Mouse (Mus musculus) MEL (cell line): Measurements from ENCODE around the gene Zyg11b. TPM values are rescaled to one million over a fixed set of nuclear protein-coding genes. Genes with fewer than 3 reads are reported as not detected.

Experiments
- DNase-seq: peaks from one replicate; pipeline ENCODE4 v3.0.0; 2011; ENCODE audit warnings: low read depth, low spot score
- H3K27ac ChIP-seq: 2 replicates; pipeline ENCODE4 v1.5.1; 2012; ENCODE audit warnings: low read depth, mild to moderate bottlenecking, control low read depth, low read length, moderate library complexity; ENCODE audit not compliant: control insufficient read depth
- H3K27me3 ChIP-seq, 2 experiments: fragments of 150-350 bp in 1 of 2; sonication (generic) in 1 of 2; 2 replicates each; pipeline ENCODE4 v1.6.1; 2012; ENCODE audit warnings: low read length in 2 of 2, mild to moderate bottlenecking in 2 of 2, improper control_type of control experiment in 1 of 2, moderate library complexity in 1 of 2; ENCODE audit not compliant: insufficient read depth in 2 of 2, control insufficient read depth in 1 of 2
- H3K36me3 ChIP-seq, 2 experiments: 2 replicates each; pipeline ENCODE4 v1.6.1; 2012 to 2014; ENCODE audit warnings: low read length in 2 of 2, improper control_type of control experiment in 1 of 2, inconsistent platforms in 1 of 2, mild to moderate bottlenecking in 1 of 2; ENCODE audit not compliant: insufficient read depth in 2 of 2, control insufficient read depth in 1 of 2
- H3K4me1 ChIP-seq, 2 experiments: fragments of 150-350 bp in 1 of 2; sonication (generic) in 1 of 2; 2 replicates each; pipeline ENCODE4 v1.6.1; 2012; ENCODE audit warnings: low read length in 2 of 2, improper control_type of control experiment in 1 of 2, mild to moderate bottlenecking in 1 of 2; ENCODE audit not compliant: insufficient read depth in 2 of 2, control insufficient read depth in 1 of 2
- H3K4me3 ChIP-seq, 2 experiments: fragments of 150-350 bp in 1 of 2; sonication (generic) in 1 of 2; 2 replicates each; pipeline ENCODE4 v1.5.1; 2012; ENCODE audit warnings: low read depth in 2 of 2, low read length in 2 of 2, mild to moderate bottlenecking in 2 of 2, moderate library complexity in 2 of 2, control low read depth in 1 of 2, improper control_type of control experiment in 1 of 2; ENCODE audit not compliant: control insufficient read depth in 1 of 2, insufficient read depth in 1 of 2
- H3K79me2 ChIP-seq: 2 replicates; pipeline ENCODE4 v1.6.1; 2012; ENCODE audit warnings: mild to moderate bottlenecking, low read length, moderate library complexity; ENCODE audit not compliant: control insufficient read depth, poor library complexity, insufficient read depth
- H3K9ac ChIP-seq: 2 replicates; pipeline ENCODE4 v1.6.1; 2012; ENCODE audit warnings: low read depth, mild to moderate bottlenecking, control low read depth, low read length, moderate library complexity; ENCODE audit not compliant: control insufficient read depth, poor library complexity, severe bottlenecking
- H3K9me3 ChIP-seq: fragments of 150-350 bp; sonication (generic); replicated peaks from 2 replicates; pipeline ENCODE4 v1.6.1; 2012; ENCODE audit warnings: mild to moderate bottlenecking, low read length, improper control_type of control experiment, moderate library complexity; ENCODE audit not compliant: insufficient read depth
- BHLHE40 ChIP-seq: IDR thresholded peaks from 2 replicates; pipeline ENCODE4 v1.6.1; 2012; ENCODE audit warnings: low read depth, mild to moderate bottlenecking, inconsistent platforms, low read length, improper control_type of control experiment, borderline replicate concordance
- CHD2 ChIP-seq: IDR thresholded peaks from 2 replicates; pipeline ENCODE4 v1.6.1; 2011; ENCODE audit warnings: low read length, improper control_type of control experiment
- CTCF ChIP-seq, 3 experiments: IDR thresholded peaks in 2 of 3; conservative IDR thresholded peaks in 1 of 3; 2 replicates each; pipeline ENCODE4 v1.5.1; 2011 to 2012; ENCODE audit warnings: low read length in 3 of 3, low read depth in 2 of 3, mild to moderate bottlenecking in 2 of 3, improper control_type of control experiment in 1 of 3, inconsistent platforms in 1 of 3, mixed read lengths in 1 of 3, moderate library complexity in 1 of 3; ENCODE audit not compliant: control insufficient read depth in 1 of 3, insufficient read depth in 1 of 3, poor library complexity in 1 of 3, severe bottlenecking in 1 of 3
- E2F4 ChIP-seq: IDR thresholded peaks from 2 replicates; pipeline ENCODE4 v1.6.1; 2011; ENCODE audit warnings: low read depth, low read length, improper control_type of control experiment, borderline replicate concordance
- EP300 ChIP-seq, 2 experiments: IDR thresholded peaks; 2 replicates each; pipeline ENCODE4 v1.6.1; 2011; ENCODE audit warnings: improper control_type of control experiment in 2 of 2, low read length in 2 of 2, low read depth in 1 of 2, mild to moderate bottlenecking in 1 of 2
- ETS1 ChIP-seq: IDR thresholded peaks from 2 replicates; pipeline ENCODE4 v1.6.1; 2012; ENCODE audit warnings: low read depth, mild to moderate bottlenecking, inconsistent platforms, low read length, improper control_type of control experiment, moderate library complexity
- GABPA ChIP-seq: IDR thresholded peaks from 2 replicates; pipeline ENCODE4 v1.6.1; 2012; ENCODE audit warnings: low read depth, mild to moderate bottlenecking, inconsistent platforms, low read length, improper control_type of control experiment, moderate library complexity
- HCFC1 ChIP-seq: IDR thresholded peaks from 2 replicates; pipeline ENCODE4 v1.6.1; 2012; ENCODE audit warnings: low read depth, mild to moderate bottlenecking, inconsistent platforms, low read length, improper control_type of control experiment, moderate library complexity
- MAX ChIP-seq: IDR thresholded peaks from 2 replicates; pipeline ENCODE4 v1.6.1; 2011; ENCODE audit warnings: low read length, improper control_type of control experiment
- MAZ ChIP-seq: IDR thresholded peaks from 2 replicates; pipeline ENCODE4 v1.6.1; 2012; ENCODE audit warnings: low read depth, mild to moderate bottlenecking, inconsistent platforms, low read length, improper control_type of control experiment
- MYB ChIP-seq: IDR thresholded peaks from 2 replicates; pipeline ENCODE4 v1.6.1; 2011; ENCODE audit warnings: mild to moderate bottlenecking, low read depth, low read length, improper control_type of control experiment
- NELFE ChIP-seq: IDR thresholded peaks from 2 replicates; pipeline ENCODE4 v1.6.1; 2011; ENCODE audit warnings: low read depth, low read length, improper control_type of control experiment
- NRF1 ChIP-seq: IDR thresholded peaks from 2 replicates; pipeline ENCODE4 v1.6.1; 2014; ENCODE audit warnings: low read depth, mild to moderate bottlenecking, inconsistent platforms, low read length, improper control_type of control experiment, moderate library complexity; ENCODE audit not compliant: poor library complexity, insufficient read depth, severe bottlenecking
- POLR2A ChIP-seq, 2 experiments: IDR thresholded peaks; 2 replicates each; pipeline ENCODE4 v1.6.1; 2011 to 2012; ENCODE audit warnings: low read length in 2 of 2, mild to moderate bottlenecking in 2 of 2, control low read depth in 1 of 2, improper control_type of control experiment in 1 of 2, low read depth in 1 of 2, moderate library complexity in 1 of 2; ENCODE audit not compliant: control insufficient read depth in 1 of 2, insufficient read depth in 1 of 2, poor library complexity in 1 of 2
- SIN3A ChIP-seq: IDR thresholded peaks from 2 replicates; pipeline ENCODE4 v1.6.1; 2012; ENCODE audit warnings: low read length, improper control_type of control experiment, inconsistent platforms
- TBP ChIP-seq: IDR thresholded peaks from 2 replicates; pipeline ENCODE4 v1.8.0; 2011; ENCODE audit warnings: low read depth, low read length, improper control_type of control experiment
- UBTF ChIP-seq: IDR thresholded peaks from 2 replicates; pipeline ENCODE4 v1.6.1; 2012; ENCODE audit warnings: low read depth, mild to moderate bottlenecking, inconsistent platforms, low read length, improper control_type of control experiment, moderate library complexity, borderline replicate concordance; ENCODE audit not compliant: insufficient read depth
- USF2 ChIP-seq, 2 experiments: IDR thresholded peaks; 2 replicates each; pipeline ENCODE4 v1.6.1; 2011 to 2012; ENCODE audit warnings: improper control_type of control experiment in 2 of 2, low read length in 2 of 2, borderline replicate concordance in 1 of 2, inconsistent platforms in 1 of 2, low read depth in 1 of 2, mild to moderate bottlenecking in 1 of 2; ENCODE audit not compliant: insufficient read depth in 1 of 2
- ZC3H11A ChIP-seq: IDR thresholded peaks from 2 replicates; pipeline ENCODE4 v1.6.1; 2012; ENCODE audit warnings: low read depth, mild to moderate bottlenecking, inconsistent platforms, low read length, improper control_type of control experiment
- ZNF384 ChIP-seq: IDR thresholded peaks from 2 replicates; pipeline ENCODE4 v1.6.1; 2012; ENCODE audit warnings: low read depth, mild to moderate bottlenecking, inconsistent platforms, low read length, improper control_type of control experiment
- polyA plus RNA-seq, 2 experiments: library from polyadenylated mRNA; stranded (reverse) in 1 of 2; unstranded in 1 of 2; fragments of >175 nt in 1 of 2; fragments of >200 nt in 1 of 2; gene quantifications; 2 replicates each; pipeline versions ENCODE4 v1.2.1 to v1.2.4; 2012; ENCODE audit warnings: low replicate concordance in 2 of 2, low read depth in 1 of 2; ENCODE audit not compliant: insufficient read length in 2 of 2, insufficient read depth in 1 of 2, missing spikeins in 1 of 2
- total RNA-seq: library from RNA; depleted of rRNA; stranded (reverse); fragments of 300-350 nt; gene quantifications from 2 replicates; pipeline ENCODE4 v1.2.3, GENCODE M21; 2012

Gene Zyg11b
- total and polyA plus RNA-seq, 3 experiments = 7.7 to 9.2 TPM; not detected in 1

- Histone ChIP-seq H3K4me3 (no peak overlapping the region), H3K79me2 (no peaks in the 10 kb centered on the region), H3K27ac (no peak overlapping the region), H3K9me3 (no peaks in the 10 kb centered on the region), H3K9ac (no peak overlapping the region), H3K36me3 (no peaks in the 10 kb centered on the region; a peak in 3 of 4 replicates), H3K27me3 (no peaks in the 10 kb centered on the region), H3K4me1 (no peaks in the 10 kb centered on the region; a peak in 1 of 4 replicates)
- TF ChIP-seq MAZ (no peak), NELFE (no peak), MYB (no peak), UBTF (no peak), GABPA (no peak), E2F4 (no peak), TBP (no peak), BHLHE40 (no peak), CTCF (IDR thresholded peaks at IDR 0.05 in 2 of 3, conservative IDR thresholded peaks at IDR 0.05 in 1 of 3; ENCODE audit: control insufficient read depth in 1 of 3, insufficient read depth in 1 of 3, low read depth in 2 of 3, low read length in 3 of 3, poor library complexity in 1 of 3, severe bottlenecking in 1 of 3) (no peak), MAX (no peak), ETS1 (no peak), ZC3H11A (no peak), EP300 (IDR thresholded peaks at IDR 0.05; ENCODE audit: low read depth in 1 of 2, low read length in 2 of 2) (no peak), CHD2 (no peak), HCFC1 (no peak)
- DNase-seq = no peak
Observed at GRCm38 (mm10) chr4:108338321-108338733, 37.4 kb upstream of the Zyg11b start.

- H3K36me3 ChIP-seq = no peaks in the 10 kb centered on the region; a peak in 3 of 4 replicates
Observed at GRCm38 (mm10) chr4:108337817-108338216, 36.9 kb upstream of the Zyg11b start.

More at GRCm38 (mm10) chr4:108337817-108338216, 36.9 kb upstream of the Zyg11b start:
- H3K9ac ChIP-seq = no peak overlapping the region
- no peak for DNase-seq
- no peaks in the 10 kb centered on the region for H3K79me2 ChIP-seq
- H3K27me3 ChIP-seq = no peaks in the 10 kb centered on the region
- H3K4me3 ChIP-seq = no peak overlapping the region
- H3K27ac ChIP-seq = no peak overlapping the region
- no peaks in the 10 kb centered on the region for H3K9me3 ChIP-seq
- H3K4me1 ChIP-seq = no peaks in the 10 kb centered on the region; a peak in 1 of 4 replicates
- TF ChIP-seq USF2 (IDR thresholded peaks at IDR 0.05; ENCODE audit: borderline replicate concordance in 1 of 2, insufficient read depth in 1 of 2, low read depth in 1 of 2, low read length in 2 of 2) (no peak), GABPA (no peak), NELFE (no peak), MAZ (no peak), POLR2A (IDR thresholded peaks at IDR 0.05; ENCODE audit: control insufficient read depth in 1 of 2, insufficient read depth in 1 of 2, low read depth in 1 of 2, low read length in 2 of 2, poor library complexity in 1 of 2) (no peak), SIN3A (no peak), ZNF384 (no peak), MAX (no peak), MYB (no peak), NRF1 (no peak), HCFC1 (no peak)
- TF ChIP-seq, all 39 proteins: peak for 0
